Mouse (Mus musculus): ENCODE data around the gene Klhl12. TPM values are rescaled to one million over a fixed set of nuclear protein-coding genes. Genes with fewer than 3 reads are reported as not detected.
A peak's percentile ranks its signal among the peaks of the same experiment; 100 is the strongest.

The Klhl12 gene
- polyA plus RNA-seq, 1 experiment: 26.3 TPM

DNA sequence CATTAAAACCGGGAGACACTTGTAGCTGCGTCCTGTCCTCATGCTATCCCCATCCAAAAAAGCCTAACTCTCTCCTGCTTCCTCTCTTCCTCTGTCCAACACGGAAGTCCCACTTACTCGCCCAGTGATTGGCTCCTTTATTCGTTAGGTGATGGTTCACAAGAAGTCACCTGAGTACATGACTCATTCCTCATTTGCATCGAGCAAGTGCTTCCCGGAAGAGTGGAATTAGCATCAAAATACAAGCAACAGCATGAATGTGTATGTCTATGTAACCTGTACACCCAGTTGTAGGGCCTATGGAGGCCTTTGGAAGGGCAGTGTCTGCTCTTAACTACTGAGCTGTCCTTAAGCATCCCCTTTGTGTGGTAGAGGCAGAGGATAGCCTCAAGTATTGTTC lies 36.9 kb downstream of the Klhl12 start:
- no peak overlapping the region for H3K4me3 ChIP-seq (ENCODE audit: insufficient read depth, low read length)
- TF ChIP-seq POLR2A (IDR thresholded peaks at IDR 0.05; ENCODE audit: extremely low read depth, insufficient read depth, low read length) (no peak), CTCF (IDR thresholded peaks at IDR 0.05; ENCODE audit: extremely low read depth, insufficient read depth, low read length) (no peak)
- no peak overlapping the region for H3K27ac ChIP-seq (ENCODE audit: insufficient read depth, low read length)
- no peaks in the 10 kb centered on the region for H3K4me1 ChIP-seq (ENCODE audit: control insufficient read depth, insufficient read depth, low read length)

DNA sequence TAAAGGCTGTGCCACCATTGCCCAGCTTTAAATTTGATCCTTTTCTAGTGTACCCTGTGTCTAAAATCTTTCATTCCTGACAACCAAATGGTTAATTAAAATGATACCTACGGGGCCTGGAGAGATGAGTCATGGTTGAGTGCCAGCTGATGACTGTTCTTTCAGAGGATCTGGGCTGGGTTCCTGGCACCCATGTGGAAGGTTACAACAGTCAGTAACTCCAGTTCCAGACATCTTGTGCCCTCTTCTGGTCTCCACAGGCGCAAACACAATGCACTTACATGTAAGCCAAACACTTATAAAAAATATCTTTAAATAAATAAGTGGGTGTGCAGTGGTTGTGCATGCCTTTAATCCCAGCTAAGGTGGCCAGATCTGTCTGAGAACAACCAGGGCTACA lies 38.2 kb downstream of the Klhl12 start:
- Histone ChIP-seq H3K4me1 (ENCODE audit: control insufficient read depth, insufficient read depth, low read length) (no peaks in the 10 kb centered on the region), H3K27ac (ENCODE audit: insufficient read depth, low read length) (no peak overlapping the region), H3K4me3 (ENCODE audit: insufficient read depth, low read length) (peak overlapping the region; percentile 82; the same call in 1 of the 2 replicates)
- TF ChIP-seq CTCF (IDR thresholded peaks at IDR 0.05; ENCODE audit: extremely low read depth, insufficient read depth, low read length): no peak
- no peak for TF ChIP-seq POLR2A (IDR thresholded peaks at IDR 0.05; ENCODE audit: extremely low read depth, insufficient read depth, low read length)

DNA sequence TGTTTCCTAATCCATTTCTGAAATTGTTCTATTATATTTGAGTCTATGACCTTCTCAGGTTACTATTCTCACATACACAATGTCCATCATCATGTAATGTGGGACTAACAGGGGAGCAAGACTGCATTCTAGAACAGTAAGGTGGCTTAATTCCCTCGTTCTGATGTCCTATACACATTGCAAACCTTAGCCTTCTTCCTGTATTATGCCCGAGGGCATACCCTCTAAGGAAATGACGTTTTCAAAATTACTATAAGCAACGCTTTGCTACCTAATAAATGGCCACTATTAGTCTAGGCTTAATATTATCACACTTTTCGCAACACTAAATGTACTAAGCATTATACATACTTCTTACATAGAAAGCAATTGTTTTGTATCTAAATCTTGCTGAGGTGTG lies 38.6 kb downstream of the Klhl12 start:
- Histone ChIP-seq H3K4me1 (ENCODE audit: control insufficient read depth, insufficient read depth, low read length) (no peaks in the 10 kb centered on the region), H3K27ac (ENCODE audit: insufficient read depth, low read length) (peak overlapping the region; percentile 41; the same call in 1 of the 2 replicates), H3K4me3 (ENCODE audit: insufficient read depth, low read length) (peak overlapping the region; percentile 82)
- TF ChIP-seq POLR2A (IDR thresholded peaks at IDR 0.05; ENCODE audit: extremely low read depth, insufficient read depth, low read length) (no peak), CTCF (IDR thresholded peaks at IDR 0.05; ENCODE audit: extremely low read depth, insufficient read depth, low read length) (no peak)

DNA sequence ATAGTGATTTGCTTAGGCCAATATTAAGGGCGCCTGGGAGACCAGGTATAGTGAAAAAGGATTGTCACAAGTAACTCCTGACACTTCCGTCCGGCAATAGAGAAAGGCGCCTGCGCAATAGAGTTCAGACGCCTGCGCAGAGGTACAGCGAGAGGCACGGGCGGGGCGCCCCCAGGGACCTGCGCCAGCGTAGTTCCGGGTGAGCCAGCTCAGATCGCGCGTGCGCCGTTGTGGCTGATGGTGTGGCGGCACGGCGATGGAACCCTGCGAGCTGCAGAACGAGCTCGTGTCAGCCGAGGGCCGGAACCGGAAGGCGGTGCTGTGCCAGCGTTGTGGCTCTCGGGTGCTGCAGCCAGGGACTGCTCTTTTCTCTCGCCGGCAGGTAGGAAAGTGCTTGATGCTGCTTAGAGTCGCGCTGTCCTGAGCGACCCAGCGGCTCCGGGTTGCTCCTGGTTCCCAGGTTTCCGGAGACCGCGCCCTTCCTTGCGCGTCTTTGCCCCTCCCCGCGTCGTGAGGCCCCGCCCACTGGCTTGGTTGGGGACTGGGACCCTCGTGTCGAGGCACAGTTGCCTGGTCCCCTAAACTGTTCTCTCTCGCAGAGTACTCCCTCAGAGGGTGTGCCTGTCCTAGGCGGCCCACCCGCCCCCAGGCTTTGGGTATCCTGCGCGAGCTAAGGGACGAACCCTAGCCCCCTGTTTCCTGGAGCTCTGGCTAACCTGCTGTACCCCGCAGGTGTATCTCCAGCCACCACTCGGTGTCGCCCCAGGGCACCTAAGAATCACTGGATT lies 39.3 kb downstream of the Klhl12 start, which contains the start of gene Rabif:
Gene Rabif, plus strand, starts transcription at position 221 of the 788 bp plus-strand sequence.
- Histone ChIP-seq H3K4me3 (ENCODE audit: insufficient read depth, low read length) (peak within 1 kb of the TSS; percentile 82), H3K27ac (ENCODE audit: insufficient read depth, low read length) (peak within 1 kb of the TSS; percentile 51), H3K4me1 (ENCODE audit: control insufficient read depth, insufficient read depth, low read length) (no peaks in the 10 kb centered on the region)
- peak; percentile 87 for TF ChIP-seq POLR2A (IDR thresholded peaks at IDR 0.05; ENCODE audit: extremely low read depth, insufficient read depth, low read length)
- 0 out of 2 replicates have a peak, but pooled peaks have one; percentile 13 for TF ChIP-seq CTCF (IDR thresholded peaks at IDR 0.05; ENCODE audit: extremely low read depth, insufficient read depth, low read length)

DNA sequence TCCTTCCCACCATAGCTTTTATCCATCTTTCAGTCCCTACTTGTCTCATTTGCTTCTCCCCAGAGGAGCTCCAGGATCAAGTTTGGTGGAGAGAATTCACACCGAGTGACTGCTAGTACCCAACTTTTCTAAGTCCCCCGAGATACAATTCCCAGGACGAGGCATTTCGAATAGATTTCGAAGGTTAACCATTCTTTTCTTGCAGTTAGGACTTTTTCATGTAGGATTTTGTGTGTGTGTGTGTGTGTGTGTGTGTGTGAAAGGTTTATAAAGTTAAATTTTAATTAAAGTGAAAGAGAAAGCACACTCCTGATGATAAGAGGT lies 39.8 kb downstream of the Klhl12 start:
- TF ChIP-seq POLR2A (IDR thresholded peaks at IDR 0.05; ENCODE audit: extremely low read depth, insufficient read depth, low read length) (no peak), CTCF (IDR thresholded peaks at IDR 0.05; ENCODE audit: extremely low read depth, insufficient read depth, low read length) (no peak)
- no peaks in the 10 kb centered on the region for H3K4me1 ChIP-seq (ENCODE audit: control insufficient read depth, insufficient read depth, low read length)
- H3K4me3 ChIP-seq (ENCODE audit: insufficient read depth, low read length): peak overlapping the region; percentile 82
- no peak overlapping the region for H3K27ac ChIP-seq (ENCODE audit: insufficient read depth, low read length)

DNA sequence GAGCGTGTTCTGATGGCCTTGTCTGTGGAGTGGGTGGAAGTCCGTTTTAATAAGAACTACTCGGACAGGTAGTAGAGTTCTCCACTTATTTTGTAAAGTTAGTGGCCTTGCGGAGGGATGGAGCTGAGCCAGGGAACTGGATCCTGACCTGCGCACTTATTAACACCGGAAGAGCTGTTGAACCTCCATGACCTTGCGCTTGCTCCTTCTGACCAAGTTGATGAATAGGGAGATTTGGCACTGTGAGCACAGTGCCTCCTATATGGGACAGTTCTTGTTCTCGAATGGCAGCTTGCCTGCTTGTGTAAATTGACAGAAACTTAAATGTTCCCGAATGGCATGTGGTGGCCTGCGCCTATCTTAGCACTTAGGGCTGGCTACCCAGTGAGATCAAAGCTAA lies 40.7 kb downstream of the Klhl12 start:
- Histone ChIP-seq H3K4me3 (ENCODE audit: insufficient read depth, low read length) (no peak overlapping the region), H3K4me1 (ENCODE audit: control insufficient read depth, insufficient read depth, low read length) (no peaks in the 10 kb centered on the region), H3K27ac (ENCODE audit: insufficient read depth, low read length) (no peak overlapping the region)
- TF ChIP-seq CTCF (IDR thresholded peaks at IDR 0.05; ENCODE audit: extremely low read depth, insufficient read depth, low read length): no peak
- TF ChIP-seq POLR2A (IDR thresholded peaks at IDR 0.05; ENCODE audit: extremely low read depth, insufficient read depth, low read length): no peak

DNA sequence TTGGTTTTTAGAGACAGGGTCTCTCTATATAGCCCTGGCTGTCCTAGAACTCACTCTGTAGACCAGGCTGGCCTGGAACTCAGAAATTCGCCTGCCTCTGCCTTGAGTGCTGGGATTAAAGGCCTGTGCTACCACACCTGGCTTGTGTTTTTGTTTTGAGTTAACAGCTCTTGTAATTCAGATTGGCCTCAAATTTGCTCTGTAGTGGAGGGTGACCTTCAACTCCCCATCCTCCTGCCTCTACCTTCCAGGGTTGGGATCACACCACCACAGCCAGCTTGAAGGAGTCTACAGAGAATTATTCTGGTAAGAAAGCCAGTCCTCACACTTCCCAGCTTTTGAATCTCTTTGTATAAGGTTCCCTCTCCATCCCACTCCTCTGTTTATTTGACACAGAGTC lies 45.6 kb downstream of the Klhl12 start:
- TF ChIP-seq POLR2A (IDR thresholded peaks at IDR 0.05; ENCODE audit: extremely low read depth, insufficient read depth, low read length) (no peak), CTCF (IDR thresholded peaks at IDR 0.05; ENCODE audit: extremely low read depth, insufficient read depth, low read length) (no peak)
- Histone ChIP-seq H3K4me3 (ENCODE audit: insufficient read depth, low read length) (no peak overlapping the region), H3K27ac (ENCODE audit: insufficient read depth, low read length) (no peak overlapping the region), H3K4me1 (ENCODE audit: control insufficient read depth, insufficient read depth, low read length) (no peaks in the 10 kb centered on the region)

DNA sequence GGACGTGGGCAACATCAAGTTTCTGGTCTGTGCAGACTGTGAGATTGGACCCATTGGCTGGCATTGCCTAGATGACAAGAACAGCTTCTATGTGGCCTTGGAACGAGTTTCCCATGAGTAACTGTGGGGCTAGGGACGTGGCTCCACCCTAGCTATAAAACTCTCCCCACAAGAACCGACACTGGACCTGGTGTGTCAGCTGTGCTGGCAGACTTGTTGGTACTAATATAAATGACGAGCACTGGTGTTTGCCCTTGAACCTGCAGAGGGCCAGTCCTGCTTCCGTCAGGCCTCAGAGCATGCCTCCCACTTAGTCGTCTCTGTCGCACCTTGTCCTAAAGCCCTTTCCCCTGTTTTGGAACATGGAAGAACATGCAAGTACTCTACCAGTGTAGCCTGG lies 50.9 kb downstream of the Klhl12 start:
- no peaks in the 10 kb centered on the region for H3K4me1 ChIP-seq (ENCODE audit: control insufficient read depth, insufficient read depth, low read length)
- TF ChIP-seq CTCF (IDR thresholded peaks at IDR 0.05; ENCODE audit: extremely low read depth, insufficient read depth, low read length) (no peak), POLR2A (IDR thresholded peaks at IDR 0.05; ENCODE audit: extremely low read depth, insufficient read depth, low read length) (no peak)
- H3K4me3 ChIP-seq (ENCODE audit: insufficient read depth, low read length): no peak overlapping the region
- no peak overlapping the region for H3K27ac ChIP-seq (ENCODE audit: insufficient read depth, low read length)

DNA sequence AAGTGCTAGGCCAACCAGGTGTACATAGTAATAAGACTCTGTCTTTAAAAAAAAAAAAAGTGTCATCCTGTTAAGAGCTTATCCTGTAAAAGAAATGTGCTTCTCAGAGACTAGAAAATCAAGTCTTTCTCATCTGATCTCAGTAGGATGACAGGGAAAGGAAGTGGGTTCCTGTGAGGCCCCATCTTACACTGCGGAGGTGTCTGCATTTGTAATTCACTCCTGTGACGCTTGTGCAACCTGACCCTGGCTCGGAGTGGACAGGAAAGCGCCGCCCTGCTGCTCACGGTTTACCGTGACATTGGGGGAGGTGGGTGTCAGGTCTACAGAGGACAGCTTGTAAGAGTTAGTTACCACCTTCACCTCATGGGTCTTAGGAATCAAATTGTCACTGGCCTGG lies 54.7 kb downstream of the Klhl12 start:
- Histone ChIP-seq H3K4me1 (ENCODE audit: control insufficient read depth, insufficient read depth, low read length) (0 out of 2 replicates have a peak, but pooled peaks cover 1% of the 10 kb centered on the region), H3K27ac (ENCODE audit: insufficient read depth, low read length) (no peak overlapping the region), H3K4me3 (ENCODE audit: insufficient read depth, low read length) (no peak overlapping the region)
- TF ChIP-seq POLR2A (IDR thresholded peaks at IDR 0.05; ENCODE audit: extremely low read depth, insufficient read depth, low read length) (no peak), CTCF (IDR thresholded peaks at IDR 0.05; ENCODE audit: extremely low read depth, insufficient read depth, low read length) (no peak)

DNA sequence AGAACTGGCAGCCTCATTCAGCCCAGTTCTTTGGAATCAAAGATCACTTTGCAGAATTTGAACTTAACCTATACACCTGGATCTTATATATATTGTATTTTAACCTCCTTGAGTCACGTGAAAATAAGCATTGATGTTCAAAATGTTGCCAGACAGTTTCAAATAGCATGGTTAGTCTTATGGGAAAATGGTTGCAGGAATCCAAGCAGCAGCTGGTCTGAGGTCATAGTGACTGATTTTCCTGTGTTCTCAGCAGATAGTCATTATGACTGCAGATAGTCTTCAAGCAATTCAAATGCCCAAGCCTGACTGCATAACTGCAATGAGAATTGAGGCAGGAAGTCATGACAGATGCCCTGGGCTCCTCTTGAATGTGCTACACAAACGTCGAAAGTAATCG lies 56.9 kb downstream of the Klhl12 start:
- H3K27ac ChIP-seq (ENCODE audit: insufficient read depth, low read length): no peak overlapping the region
- 0 out of 2 replicates have a peak, but pooled peaks cover 1% of the 10 kb centered on the region for H3K4me1 ChIP-seq (ENCODE audit: control insufficient read depth, insufficient read depth, low read length)
- H3K4me3 ChIP-seq (ENCODE audit: insufficient read depth, low read length): no peak overlapping the region
- TF ChIP-seq POLR2A (IDR thresholded peaks at IDR 0.05; ENCODE audit: extremely low read depth, insufficient read depth, low read length) (no peak), CTCF (IDR thresholded peaks at IDR 0.05; ENCODE audit: extremely low read depth, insufficient read depth, low read length) (no peak)

Data from cortical plate, adult 2 months (tissue).